ENCODE assay signal across 8 mouse cellular contexts in genomic region chr9:72532381-72533088, GRCm38 (mm10). TPM values are rescaled to one million over a fixed set of nuclear protein-coding genes. Genes with fewer than 3 reads are reported as not detected.
DNase-seq lines count a peak whose midpoint lies in the region; ATAC-seq and TF ChIP-seq lines count a peak whose summit lies in the region.

No protein-coding gene starts in this region.

- peak overlapping the region; percentile 54 for H3K4me2 ChIP-seq in kidney, embryonic 16.5 days (replicated peaks; ENCODE audit: low read depth, low read length)
- peak overlapping the region; percentile 93 for H3K4me2 ChIP-seq in liver, embryonic 11.5 days
- H3K4me2 ChIP-seq in myocyte (ENCODE audit: low read depth): peak overlapping the region; percentile 79

- H3K4me3 ChIP-seq in bone marrow macrophage, adult 2 months (ENCODE audit: insufficient read depth, low read length): peak overlapping the region; percentile 95
- H3K4me3 ChIP-seq in embryonic fibroblast, embryonic 13.5 days (ENCODE audit: insufficient read depth, low read length): peak overlapping the region; percentile 98
- H3K4me3 ChIP-seq in heart, embryonic 10.5 days: peak overlapping the region; percentile 83
- peak overlapping the region; percentile 98 for H3K4me3 ChIP-seq in kidney, embryonic 16.5 days (ENCODE audit: low read length)
- H3K4me3 ChIP-seq in liver, embryonic 11.5 days (ENCODE audit: low read depth, low read length): peak overlapping the region; percentile 97
- peak overlapping the region; percentile 73 for H3K4me3 ChIP-seq in myocyte

- under 1% methylated on average over 53 of the region's 55 CpGs for WGBS in heart, embryonic 10.5 days
- WGBS in kidney, embryonic 16.5 days: 0% methylated on average over 48 of the region's 55 CpGs
- WGBS in liver, embryonic 11.5 days: 1% methylated on average over 55 of the region's 55 CpGs

- H3K36me3 ChIP-seq in heart, embryonic 10.5 days: no peaks in the 10 kb centered on the region
- H3K36me3 ChIP-seq in kidney, embryonic 16.5 days (ENCODE audit: insufficient read depth, low read length): no peaks in the 10 kb centered on the region
- no peaks in the 10 kb centered on the region for H3K36me3 ChIP-seq in liver, embryonic 11.5 days (ENCODE audit: control insufficient read depth, insufficient read depth, low read length)
- no peaks in the 10 kb centered on the region for H3K36me3 ChIP-seq in myocyte (ENCODE audit: control insufficient read depth, insufficient read depth)

- no peaks in the 10 kb centered on the region for H3K9me3 ChIP-seq in heart, embryonic 10.5 days
- H3K9me3 ChIP-seq in kidney, embryonic 16.5 days (ENCODE audit: low read length): no peaks in the 10 kb centered on the region
- no peaks in the 10 kb centered on the region for H3K9me3 ChIP-seq in liver, embryonic 11.5 days (ENCODE audit: control insufficient read depth, low read length)

- H3K27me3 ChIP-seq in heart, embryonic 10.5 days (ENCODE audit: insufficient read depth, poor library complexity, severe bottlenecking): no peaks in the 10 kb centered on the region
- no peaks in the 10 kb centered on the region for H3K27me3 ChIP-seq in kidney, embryonic 16.5 days (ENCODE audit: insufficient read depth, low read length)
- no peaks in the 10 kb centered on the region for H3K27me3 ChIP-seq in liver, embryonic 11.5 days (replicated peaks; ENCODE audit: control insufficient read depth, insufficient read depth, low read length)
- H3K27me3 ChIP-seq in myocyte (ENCODE audit: control insufficient read depth, insufficient read depth, insufficient read length): no peaks in the 10 kb centered on the region

- 0 out of 2 replicates have a peak, but pooled peaks have one; percentile 13 for TF ChIP-seq CTCF in bone marrow macrophage, adult 2 months (IDR thresholded peaks at IDR 0.05; ENCODE audit: low read depth, low read length)
- no peak for TF ChIP-seq CTCF in embryonic fibroblast, embryonic 13.5 days (IDR thresholded peaks at IDR 0.05; ENCODE audit: borderline replicate concordance, insufficient read depth, low read length)

- ATAC-seq in kidney, embryonic 16.5 days (ENCODE audit: low FRiP score, low TSS enrichment): peak; percentile 50
- peak; percentile 62 for ATAC-seq in liver, embryonic 11.5 days (replicated peaks; ENCODE audit: low FRiP score)

- peak overlapping the region; percentile 84 for H3ac ChIP-seq in myocyte (ENCODE audit: control insufficient read depth, insufficient read length)

- H3K9ac ChIP-seq in kidney, embryonic 16.5 days (replicated peaks; ENCODE audit: low read length): peak overlapping the region; percentile 99
- peak overlapping the region; percentile 99 for H3K9ac ChIP-seq in liver, embryonic 11.5 days (ENCODE audit: low read depth, low read length)

- H3K27ac ChIP-seq in bone marrow macrophage, adult 2 months (ENCODE audit: insufficient read depth, low read depth, low read length): peak overlapping the region; percentile 95
- peak overlapping the region; percentile 95 for H3K27ac ChIP-seq in embryonic fibroblast, embryonic 13.5 days (ENCODE audit: insufficient read depth, low read length)
- H3K27ac ChIP-seq in heart, embryonic 10.5 days: peak overlapping the region; percentile 99
- peak overlapping the region; percentile 99 for H3K27ac ChIP-seq in kidney, embryonic 16.5 days (ENCODE audit: low read length)
- H3K27ac ChIP-seq in liver, embryonic 11.5 days (ENCODE audit: low read depth, low read length): peak overlapping the region; percentile 96

- peaks cover 50% of the 10 kb centered on the region for H3K79me2 ChIP-seq in myocyte (ENCODE audit: control insufficient read depth, insufficient read depth)

- TF ChIP-seq POLR2A in bone marrow macrophage, adult 2 months (IDR thresholded peaks at IDR 0.05; ENCODE audit: borderline replicate concordance, low read depth, low read length): no peak
- TF ChIP-seq POLR2A in embryonic fibroblast, embryonic 13.5 days (IDR thresholded peaks at IDR 0.05; ENCODE audit: low read depth, low read length): no peak
- peak; percentile 18 for TF ChIP-seq POLR2A in myocyte (IDR thresholded peaks at IDR 0.05; ENCODE audit: insufficient read length, low read depth)

- peak; percentile 61 to 64 for DNase-seq in B cell, adult 2 months
- peak; percentile 85 for DNase-seq in heart, embryonic 10.5 days (ENCODE audit: low spot score)
- DNase-seq in liver, embryonic 11.5 days (ENCODE audit: low spot score): peak; percentile 74
- peak; percentile 54 to 84 for DNase-seq in spleen, postnatal 4 days (ENCODE audit: low spot score in 2 of 2)

- peaks cover 10% of the 10 kb centered on the region for H3K4me1 ChIP-seq in bone marrow macrophage, adult 2 months (ENCODE audit: control insufficient read depth, insufficient read depth, low read length)
- 0 out of 2 replicates have a peak, but pooled peaks cover 6% of the 10 kb centered on the region for H3K4me1 ChIP-seq in embryonic fibroblast, embryonic 13.5 days (ENCODE audit: control insufficient read depth, insufficient read depth, low read length)
- peaks cover 14% of the 10 kb centered on the region for H3K4me1 ChIP-seq in heart, embryonic 10.5 days
- peaks cover 12% of the 10 kb centered on the region for H3K4me1 ChIP-seq in kidney, embryonic 16.5 days (ENCODE audit: insufficient read depth, low read length)
- H3K4me1 ChIP-seq in liver, embryonic 11.5 days (replicated peaks; ENCODE audit: control insufficient read depth, insufficient read depth, low read length): peaks cover 10% of the 10 kb centered on the region; the same call in 1 of the 2 replicates

TF ChIP-seq in myocyte, 11 proteins besides CTCF, POLR2A, EP300 and RAD21:
- no peak for TF ChIP-seq REST (IDR thresholded peaks at IDR 0.05; ENCODE audit: insufficient read depth, insufficient read length)
- TF ChIP-seq TCF12 (IDR thresholded peaks at IDR 0.05; ENCODE audit: insufficient read depth, poor library complexity, severe bottlenecking): no peak
- TF ChIP-seq MYOG (IDR thresholded peaks at IDR 0.05; ENCODE audit: control insufficient read depth in 1 of 3, insufficient read depth in 1 of 3, insufficient read length in 2 of 3, low read depth in 2 of 3): no peak
- TF ChIP-seq POLR2AphosphoS2 (IDR thresholded peaks at IDR 0.05; ENCODE audit: insufficient read length, low read depth): no peak
- no peak for TF ChIP-seq SRF (IDR thresholded peaks at IDR 0.05; ENCODE audit: control insufficient read depth, insufficient read length, low read depth)
- no peak for TF ChIP-seq E2F4 (IDR thresholded peaks at IDR 0.05; ENCODE audit: insufficient read depth)
- no peak for TF ChIP-seq USF1 (IDR thresholded peaks at IDR 0.05; ENCODE audit: low read depth)
- no peak for TF ChIP-seq TCF3 (IDR thresholded peaks at IDR 0.05; ENCODE audit: insufficient read length, low read depth)
- TF ChIP-seq MAX (IDR thresholded peaks at IDR 0.05; ENCODE audit: low read depth): no peak
- no peak for TF ChIP-seq CEBPB (IDR thresholded peaks at IDR 0.05; ENCODE audit: insufficient read depth, poor library complexity, severe bottlenecking)
- TF ChIP-seq MYOD1 (IDR thresholded peaks at IDR 0.05; ENCODE audit: control insufficient read depth in 1 of 3, insufficient read length in 2 of 3, low read depth in 2 of 3): no peak

RNA-seq across cellular contexts. Expression of gene Rfx7, which starts 0.5 kb away (rescaled TPM):
- 15.9 and 17.9 TPM in 2 replicates for polyA plus RNA-seq in bone marrow macrophage, adult 2 months (2012; ENCODE audit: insufficient read depth, insufficient read length, missing spikeins)
- 32.9 and 33.6 TPM in 2 replicates for polyA plus RNA-seq in embryonic fibroblast, embryonic 13.5 days (2011; ENCODE audit: insufficient read length, low read depth, missing spikeins)
- 9.0 and 12.3 TPM in 2 replicates for polyA plus RNA-seq in heart, embryonic 10.5 days (2016; fragmentation: Nextera tagmentation; extraction: Ambion mirVana)
- polyA plus RNA-seq in kidney, embryonic 16.5 days (2015; fragmentation: Nextera tagmentation; extraction: Ambion mirVana): 9.8 and 13.3 TPM in 2 replicates
- 12.0 and 12.5 TPM in 2 replicates for polyA plus RNA-seq in liver, embryonic 11.5 days (2014; fragmentation: Nextera tagmentation; extraction: Ambion mirVana)
- polyA plus RNA-seq in myocyte (2012; fragmentation: generic; extraction: Trizol): 3.7 TPM

RNA-seq across cellular contexts. Expression of gene Tex9, which starts 40.5 kb away (rescaled TPM):
- 6.2 and 7.4 TPM in 2 replicates for polyA plus RNA-seq in bone marrow macrophage, adult 2 months (2012; ENCODE audit: insufficient read depth, insufficient read length, missing spikeins)
- 13.4 and 15.6 TPM in 2 replicates for polyA plus RNA-seq in embryonic fibroblast, embryonic 13.5 days (2011; ENCODE audit: insufficient read length, low read depth, missing spikeins)
- 16.6 and 27.0 TPM in 2 replicates for polyA plus RNA-seq in heart, embryonic 10.5 days (2016; fragmentation: Nextera tagmentation; extraction: Ambion mirVana)
- 28.2 and 38.3 TPM in 2 replicates for polyA plus RNA-seq in kidney, embryonic 16.5 days (2015; fragmentation: Nextera tagmentation; extraction: Ambion mirVana)
- 17.9 and 19.1 TPM in 2 replicates for polyA plus RNA-seq in liver, embryonic 11.5 days (2014; fragmentation: Nextera tagmentation; extraction: Ambion mirVana)
- polyA plus RNA-seq in myocyte (2012; fragmentation: generic; extraction: Trizol): 2.7 TPM

Comparison
In these comparisons a context has a peak if more than half of its experiments do, and no peak if none do; other contexts are left out.
1. Peak in every context shown above with its lines: DNase-seq, ATAC-seq, H3K4me3 ChIP-seq and H3K27ac ChIP-seq.